Mouse (Mus musculus): Measurements from ENCODE around the gene Igf1.

Igf1 gene

GRCm38 (mm10) chr10:87860181-87861103 lies 2.4 kb downstream of the Igf1 start:
- no peak for DNase-seq (ENCODE audit: low spot score)

- DNase-seq (ENCODE audit: low spot score): no peak
Measured at GRCm38 (mm10) chr10:87861104-87861455, 3.0 kb downstream of the Igf1 start.

DNA sequence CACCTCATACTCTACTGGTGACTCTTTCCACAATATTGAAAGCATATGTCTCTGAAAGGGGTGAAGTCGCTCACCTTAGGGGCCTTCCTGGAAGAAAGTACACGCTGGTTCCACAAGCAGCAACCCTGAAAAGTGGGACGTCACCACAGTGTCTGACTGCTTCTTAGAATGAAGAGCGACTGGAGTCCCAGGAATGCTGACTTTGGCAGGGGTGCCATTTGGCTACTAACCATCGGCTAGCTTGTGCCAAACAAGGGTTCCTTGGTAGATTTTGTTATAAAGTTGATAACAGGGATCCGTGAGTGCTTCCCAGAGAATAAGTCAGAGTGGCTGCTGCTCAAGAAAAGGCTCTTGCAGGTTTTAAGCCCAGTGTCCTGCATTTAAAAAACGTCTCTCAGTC lies 4.8 kb downstream of the Igf1 start:
- DNase-seq (ENCODE audit: low spot score): no peak

DNA sequence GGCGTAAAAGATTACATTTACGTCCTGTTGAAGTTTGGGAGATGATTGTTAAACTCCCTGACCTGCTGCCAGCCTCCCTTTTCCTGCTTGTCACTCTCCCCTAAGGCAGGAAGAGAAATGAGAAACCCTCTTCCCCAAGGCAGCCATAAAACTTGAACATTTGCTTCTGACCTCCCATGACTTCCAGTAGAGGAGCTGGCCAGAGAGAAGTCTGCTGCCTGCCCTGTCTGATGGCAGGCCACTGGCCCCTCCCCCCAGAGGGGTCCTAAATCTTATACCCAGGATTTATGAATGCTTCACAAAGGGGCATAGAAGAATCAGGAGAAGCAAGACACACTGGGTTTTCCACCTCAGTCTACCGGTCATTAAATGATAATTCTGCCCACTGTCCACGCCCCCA lies 5.3 kb downstream of the Igf1 start:
- no peak for DNase-seq (ENCODE audit: low spot score)

GRCm38 (mm10) chr10:87865712-87866111 lies 7.6 kb downstream of the Igf1 start:
- DNase-seq (ENCODE audit: low spot score): no peak

DNA sequence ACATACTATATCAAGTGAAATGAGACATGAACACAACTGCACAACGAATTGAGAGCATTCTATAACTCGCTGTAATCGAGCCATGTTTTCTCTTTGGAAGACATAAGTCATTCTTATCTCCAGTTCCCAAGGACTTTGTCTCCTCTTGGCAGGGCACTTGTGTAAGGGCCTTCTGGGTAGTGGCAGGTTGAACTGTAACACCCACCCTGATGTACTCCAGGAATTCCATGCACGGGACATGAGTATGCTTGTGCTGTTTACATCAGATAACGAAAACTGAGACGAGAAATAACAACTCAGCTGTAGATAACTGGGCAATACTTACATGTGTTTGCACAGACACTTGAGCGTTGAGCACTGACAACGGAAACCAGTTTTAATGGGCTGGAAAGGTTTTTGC lies 8.4 kb downstream of the Igf1 start:
- DNase-seq (ENCODE audit: low spot score): no peak

DNA sequence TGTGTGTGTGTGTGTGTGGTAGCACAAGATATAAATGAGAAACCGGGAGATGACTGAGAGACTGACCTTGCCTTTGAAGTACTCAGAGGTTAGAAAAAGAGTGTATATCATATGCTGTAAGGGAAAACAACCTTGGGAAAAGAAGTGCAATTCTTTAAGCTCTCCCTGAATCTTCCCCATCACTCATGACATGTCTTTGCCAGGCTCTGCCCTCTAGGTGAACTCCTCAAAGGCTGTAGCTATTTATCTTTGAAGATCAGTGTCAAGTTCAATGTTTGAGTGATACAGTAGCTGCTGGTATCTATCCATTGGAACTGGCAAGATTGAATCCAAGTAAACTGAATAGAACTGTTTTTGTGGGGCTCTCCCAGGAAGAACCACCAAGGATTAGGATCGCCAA lies 9.2 kb downstream of the Igf1 start:
- DNase-seq (ENCODE audit: low spot score): no peak

- no peak for DNase-seq (ENCODE audit: low spot score)
Measured at GRCm38 (mm10) chr10:87867631-87868030, 9.6 kb downstream of the Igf1 start.

- DNase-seq (ENCODE audit: low spot score): no peak
Measured at GRCm38 (mm10) chr10:87868349-87869053, 10.4 kb downstream of the Igf1 start.

- DNase-seq (ENCODE audit: low spot score): no peak
Measured at GRCm38 (mm10) chr10:87869151-87869550, 11.1 kb downstream of the Igf1 start.

GRCm38 (mm10) chr10:87869691-87870090 lies 11.6 kb downstream of the Igf1 start:
- DNase-seq (ENCODE audit: low spot score): no peak

DNA sequence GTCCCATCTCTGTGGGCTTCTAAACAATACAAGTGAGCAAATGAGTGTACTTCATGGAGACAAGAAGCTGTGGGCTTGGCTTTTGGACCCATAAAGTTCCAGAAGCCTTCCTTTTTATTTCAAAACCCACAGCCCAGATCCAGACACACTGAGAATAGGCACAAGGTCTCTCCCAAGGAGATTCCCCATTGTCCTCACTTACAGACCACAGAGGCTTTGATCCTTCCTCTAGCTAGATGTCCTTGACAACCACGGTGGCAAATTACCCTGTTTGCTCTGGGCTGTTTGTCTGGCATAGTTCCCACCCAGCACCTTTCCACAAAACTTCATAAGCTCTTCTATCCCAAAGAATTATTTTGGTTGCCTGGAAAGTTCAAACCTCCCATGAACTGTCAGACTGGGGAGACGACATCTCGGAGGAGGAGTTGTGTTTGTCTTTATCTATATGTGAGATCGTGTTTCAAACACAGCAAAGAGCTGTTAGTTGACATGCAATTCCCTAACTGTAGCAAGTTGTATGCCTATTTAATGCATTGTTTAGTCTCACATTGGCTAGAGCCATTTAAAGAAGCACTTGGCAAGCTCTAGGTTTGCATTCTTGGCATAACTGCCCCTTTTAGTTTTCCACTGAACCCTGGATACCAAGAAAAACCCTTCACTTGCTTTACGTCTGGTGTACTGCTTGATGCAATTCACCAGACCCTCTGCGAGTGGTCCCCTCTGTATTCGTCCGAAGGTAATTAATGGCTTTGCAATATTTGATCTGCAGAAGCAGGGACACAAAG lies 14.0 kb downstream of the Igf1 start:
- DNase-seq (ENCODE audit: low spot score): no peak

DNA sequence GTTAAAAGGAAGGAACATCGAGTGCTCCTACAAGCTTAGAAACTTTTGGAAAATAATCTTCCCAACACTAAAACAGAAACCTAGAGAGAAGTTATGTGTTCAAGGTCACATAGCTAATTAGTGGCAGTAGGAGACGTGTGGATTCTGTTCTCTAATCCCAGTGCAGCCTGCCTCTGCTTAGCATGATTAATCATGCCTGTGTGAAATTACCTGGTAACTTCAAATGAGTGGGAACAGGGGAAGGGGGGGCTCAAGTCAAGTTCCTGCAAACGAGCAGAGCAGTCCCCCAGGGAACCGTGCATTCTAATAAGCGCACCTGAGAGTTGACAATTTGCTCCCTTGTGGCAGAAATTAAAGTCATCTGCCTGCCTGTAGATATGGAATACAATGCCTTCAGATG lies 14.8 kb downstream of the Igf1 start:
- no peak for DNase-seq (ENCODE audit: low spot score)

DNA sequence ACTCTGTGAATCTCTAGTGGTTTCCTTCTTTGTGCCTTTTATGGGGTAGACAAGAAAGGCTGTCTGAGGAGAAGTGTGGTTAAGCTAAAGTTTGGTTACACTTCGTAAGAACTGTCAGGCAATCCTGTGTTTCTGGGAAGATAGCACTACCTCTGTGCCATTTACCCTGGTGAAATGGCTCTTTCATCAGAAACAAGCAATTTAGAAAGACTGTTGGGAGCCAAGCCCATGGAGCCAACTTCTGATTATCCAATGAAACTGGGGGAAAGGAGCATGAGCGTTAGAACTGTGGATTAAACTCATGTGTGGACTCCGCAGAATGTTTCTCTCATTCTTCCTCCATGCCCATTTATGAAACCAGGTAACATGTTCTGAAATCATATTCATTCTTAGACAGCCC lies 15.5 kb downstream of the Igf1 start:
- DNase-seq (ENCODE audit: low spot score): no peak

GRCm38 (mm10) chr10:87880071-87880785 lies 22.2 kb downstream of the Igf1 start:
- DNase-seq (ENCODE audit: low spot score): no peak

- DNase-seq (ENCODE audit: low spot score): no peak
Measured at GRCm38 (mm10) chr10:87885326-87886040, 27.4 kb downstream of the Igf1 start.

DNA sequence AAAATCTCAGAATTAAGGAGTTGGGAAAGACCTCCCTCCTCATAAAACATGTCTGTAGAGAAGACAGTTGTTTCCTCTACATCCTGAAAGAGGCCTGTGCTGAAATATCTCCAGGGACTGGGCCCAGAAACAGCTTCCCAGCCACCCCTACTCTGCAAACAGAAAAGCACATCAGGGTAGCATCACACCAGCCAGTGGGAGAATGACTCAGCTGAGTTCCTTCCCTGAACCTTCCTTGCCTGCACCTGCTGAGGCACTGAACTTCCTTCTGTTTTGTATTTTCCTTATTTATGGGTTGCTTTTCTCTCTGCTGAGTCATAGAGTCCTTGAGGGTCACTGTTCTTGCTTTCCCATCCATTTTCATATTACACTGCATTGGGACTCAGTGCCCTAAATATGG lies 31.8 kb downstream of the Igf1 start:
- no peak for DNase-seq (ENCODE audit: low spot score)

DNA sequence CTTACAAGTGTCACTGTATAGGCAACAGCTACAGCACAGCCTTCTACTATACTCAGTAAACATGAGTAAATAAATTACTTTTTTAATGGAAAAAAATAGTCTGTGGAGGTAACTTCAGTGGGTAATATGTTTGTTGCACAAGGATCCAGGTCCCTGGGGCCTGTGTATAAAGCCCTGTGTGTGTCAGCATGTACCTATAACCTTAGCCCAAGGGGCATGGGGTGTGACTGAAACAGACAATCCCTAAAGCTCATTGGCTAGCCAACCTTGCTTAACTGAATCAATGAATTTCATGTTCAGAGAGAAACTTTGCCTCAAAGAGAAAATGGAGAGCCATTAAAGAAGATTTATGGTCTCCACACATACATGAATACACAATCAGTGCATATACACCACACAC lies 34.2 kb downstream of the Igf1 start:
- no peak for DNase-seq (ENCODE audit: low spot score)

DNA sequence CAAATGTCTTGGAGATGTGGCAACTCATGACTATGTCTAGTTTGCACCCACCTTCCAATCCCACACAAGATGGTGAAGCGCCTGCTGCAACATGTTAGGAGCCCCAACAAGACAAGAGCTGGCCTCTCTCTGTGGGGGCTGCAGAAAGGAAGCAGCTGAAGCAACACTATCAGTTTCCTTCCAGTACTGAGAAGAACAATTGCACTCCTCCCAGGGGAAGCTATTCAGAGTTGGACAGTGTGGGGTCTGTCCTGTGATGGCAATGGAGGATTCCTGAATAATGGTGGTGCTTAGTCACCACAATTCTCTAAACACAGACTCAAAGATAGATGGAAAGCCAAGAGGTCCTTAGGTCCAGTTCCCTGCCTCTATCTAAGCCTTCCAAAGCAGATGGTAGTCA lies 35.2 kb downstream of the Igf1 start:
- no peak for DNase-seq (ENCODE audit: low spot score)

- DNase-seq (ENCODE audit: low spot score): no peak
Measured at GRCm38 (mm10) chr10:87894461-87895120, 36.5 kb downstream of the Igf1 start.

DNA sequence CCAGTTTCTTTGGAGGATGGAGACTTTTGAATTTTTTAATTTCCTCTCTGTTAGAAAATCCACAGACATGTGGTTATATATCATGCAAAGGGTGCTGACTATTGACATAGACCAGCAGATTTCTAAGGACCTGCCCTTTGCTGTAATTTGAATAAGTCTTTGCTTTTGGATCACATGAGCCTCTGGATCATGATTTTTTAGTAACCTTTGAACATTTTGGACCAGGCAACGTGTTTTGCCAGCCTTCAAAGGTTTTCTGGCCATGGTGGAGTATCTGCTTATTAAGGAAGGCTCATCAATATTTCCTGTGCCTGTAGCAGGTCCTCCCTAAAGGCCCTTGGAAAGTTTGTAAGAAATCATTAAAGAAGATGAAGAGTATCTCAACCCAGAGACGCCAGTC lies 37.3 kb downstream of the Igf1 start:
- no peak for DNase-seq (ENCODE audit: low spot score)
